ENCODE assay signal across 20 mouse cellular contexts in genomic region chr8:103173803-103174429, GRCm38 (mm10).
DNase-seq lines count a peak whose midpoint lies in the region; ATAC-seq and TF ChIP-seq lines count a peak whose summit lies in the region.
"Had no signal": no experiment of that assay in that cellular context is flagged by ENCODE, and none has a peak within 500 bp of the region (broad histone marks: within the 10 kb centered on the region; RNA-seq: fewer than 3 reads in every experiment).

No protein-coding gene starts in this region.

- no peaks in the 10 kb centered on the region for H3K27me3 ChIP-seq in heart, embryonic 10.5 days (ENCODE audit: insufficient read depth, poor library complexity, severe bottlenecking)
- H3K27me3 ChIP-seq in lung, embryonic 14.5 days (ENCODE audit: insufficient read depth, low read length) = no peaks in the 10 kb centered on the region
- no peaks in the 10 kb centered on the region for H3K27me3 ChIP-seq in stomach, embryonic 15.5 days (replicated peaks)
- H3K27me3 ChIP-seq: embryonic facial prominence, embryonic 13.5 days; hindbrain, embryonic 12.5 days; limb, embryonic 12.5 days; liver, embryonic 15.5 days; neural tube, embryonic 15.5 days had no signal

- no peak overlapping the region for H3K9ac ChIP-seq in lung, embryonic 14.5 days
- no peak overlapping the region for H3K9ac ChIP-seq in stomach, embryonic 15.5 days
- H3K9ac ChIP-seq: embryonic facial prominence, embryonic 13.5 days; hindbrain, embryonic 12.5 days; limb, embryonic 12.5 days; liver, embryonic 15.5 days; neural tube, embryonic 15.5 days had no signal

- H3K4me2 ChIP-seq in lung, embryonic 14.5 days = no peak overlapping the region
- no peak overlapping the region for H3K4me2 ChIP-seq in stomach, embryonic 15.5 days
- H3K4me2 ChIP-seq: embryonic facial prominence, embryonic 13.5 days; hindbrain, embryonic 12.5 days; limb, embryonic 12.5 days; liver, embryonic 15.5 days; midbrain, embryonic 11.5 days; neural tube, embryonic 15.5 days had no signal

- no peak for DNase-seq in heart, embryonic 10.5 days (ENCODE audit: low spot score)
- no peak for DNase-seq in heart, postnatal 25 days (ENCODE audit: low spot score)
- DNase-seq in lung, embryonic 14.5 days = no peak
- DNase-seq in lung, postnatal 4 days = no peak
- peak; percentile 2 for DNase-seq in embryo, embryonic 9.5 days (ENCODE audit: extremely low spot score)
- DNase-seq in gastrocnemius, postnatal 25 days = no peak
- DNase-seq: B cell, adult 2 months; cerebellum, adult 9-11 months; gastrocnemius, postnatal 36 days; kidney, adult 18-20 months; lung, postnatal 14 days; spleen, adult 18-20 months; thymus, postnatal 25 days had no signal

- intact Hi-C loops in heart, postnatal 25 days (cut with DNase I) = no loop called here

- WGBS in heart, embryonic 10.5 days = 72% methylated on average over 5 of the region's 5 CpGs
- 56% methylated on average over 5 of the region's 5 CpGs for WGBS in lung, embryonic 14.5 days
- 71% methylated on average over 5 of the region's 5 CpGs for WGBS in stomach, embryonic 15.5 days

- no peaks in the 10 kb centered on the region for H3K9me3 ChIP-seq in heart, embryonic 10.5 days
- no peaks in the 10 kb centered on the region for H3K9me3 ChIP-seq in lung, embryonic 14.5 days (ENCODE audit: low read depth, low read length)
- H3K9me3 ChIP-seq in stomach, embryonic 15.5 days = no peaks in the 10 kb centered on the region
- H3K9me3 ChIP-seq: hindbrain, embryonic 12.5 days; limb, embryonic 12.5 days; liver, embryonic 15.5 days; neural tube, embryonic 15.5 days had no signal

- no peak for TF ChIP-seq CTCF in lung, embryonic 14.5 days (IDR thresholded peaks at IDR 0.05; ENCODE audit: low read depth)

- H3K27ac ChIP-seq in heart, embryonic 10.5 days = peak overlapping the region; percentile 83
- H3K27ac ChIP-seq in lung, embryonic 14.5 days (ENCODE audit: low read depth) = no peak overlapping the region
- H3K27ac ChIP-seq in stomach, embryonic 15.5 days = no peak overlapping the region
- H3K27ac ChIP-seq: embryonic facial prominence, embryonic 13.5 days; hindbrain, embryonic 12.5 days; limb, embryonic 12.5 days; liver, embryonic 15.5 days; neural tube, embryonic 15.5 days had no signal

- peak; percentile 62; the same call in 1 of the 2 replicates for ATAC-seq in lung, embryonic 14.5 days (ENCODE audit: insufficient read depth)
- ATAC-seq in stomach, embryonic 15.5 days (ENCODE audit: insufficient read depth, low FRiP score, low read depth) = peak; percentile 53; the same call in 1 of the 2 replicates

- no peaks in the 10 kb centered on the region for H3K36me3 ChIP-seq in heart, embryonic 10.5 days
- H3K36me3 ChIP-seq in lung, embryonic 14.5 days (ENCODE audit: insufficient read depth) = no peaks in the 10 kb centered on the region
- no peaks in the 10 kb centered on the region for H3K36me3 ChIP-seq in stomach, embryonic 15.5 days
- H3K36me3 ChIP-seq: embryonic facial prominence, embryonic 13.5 days; hindbrain, embryonic 12.5 days; limb, embryonic 12.5 days; liver, embryonic 15.5 days; neural tube, embryonic 15.5 days had no signal

- H3K4me1 ChIP-seq in heart, embryonic 10.5 days = peaks cover 11% of the 10 kb centered on the region
- no peaks in the 10 kb centered on the region for H3K4me1 ChIP-seq in lung, embryonic 14.5 days (ENCODE audit: insufficient read depth)
- H3K4me1 ChIP-seq in stomach, embryonic 15.5 days = no peaks in the 10 kb centered on the region
- H3K4me1 ChIP-seq: embryonic facial prominence, embryonic 13.5 days; hindbrain, embryonic 12.5 days; limb, embryonic 12.5 days; liver, embryonic 15.5 days; neural tube, embryonic 15.5 days had no signal

- no peak overlapping the region for H3K4me3 ChIP-seq in heart, embryonic 10.5 days
- H3K4me3 ChIP-seq in lung, embryonic 14.5 days (ENCODE audit: low read depth, low read length) = no peak overlapping the region
- no peak overlapping the region for H3K4me3 ChIP-seq in stomach, embryonic 15.5 days (replicated peaks)
- H3K4me3 ChIP-seq: embryonic facial prominence, embryonic 13.5 days; hindbrain, embryonic 12.5 days; limb, embryonic 12.5 days; liver, embryonic 15.5 days; neural tube, embryonic 15.5 days had no signal
